Mouse (Mus musculus) brown adipose tissue, adult 24 weeks (tissue): Measurements from ENCODE around the gene Abi3bp. TPM values are rescaled to one million over a fixed set of nuclear protein-coding genes. Genes with fewer than 3 reads are reported as not detected.

Experiments
- H3K27ac ChIP-seq: fragments of 200-500 bp; replicated peaks from 2 replicates; pipeline ENCODE4 v1.5.1; 2012; ENCODE audit warnings: low read depth, mild to moderate bottlenecking, low read length
- H3K4me1 ChIP-seq: fragments of 200-500 bp; 2 replicates; pipeline ENCODE4 v1.6.1; 2012; ENCODE audit warnings: low read length, mixed read lengths; ENCODE audit not compliant: control insufficient read depth, insufficient read depth, insufficient read length
- H3K4me3 ChIP-seq: fragments of 200-500 bp; 2 replicates; pipeline ENCODE4 v1.5.1; 2012; ENCODE audit warnings: low read depth, mild to moderate bottlenecking, low read length, moderate library complexity; ENCODE audit not compliant: insufficient read depth
- polyA plus RNA-seq: library from polyadenylated mRNA; stranded (reverse); fragments of >200 nt; gene quantifications from 2 replicates; pipeline ENCODE4 v1.2.4, GENCODE M21; 2012; ENCODE audit not compliant: missing spikeins, insufficient read depth, insufficient read length

The Abi3bp gene
- polyA plus RNA-seq, 1 experiment, result 8.9 TPM

DNA sequence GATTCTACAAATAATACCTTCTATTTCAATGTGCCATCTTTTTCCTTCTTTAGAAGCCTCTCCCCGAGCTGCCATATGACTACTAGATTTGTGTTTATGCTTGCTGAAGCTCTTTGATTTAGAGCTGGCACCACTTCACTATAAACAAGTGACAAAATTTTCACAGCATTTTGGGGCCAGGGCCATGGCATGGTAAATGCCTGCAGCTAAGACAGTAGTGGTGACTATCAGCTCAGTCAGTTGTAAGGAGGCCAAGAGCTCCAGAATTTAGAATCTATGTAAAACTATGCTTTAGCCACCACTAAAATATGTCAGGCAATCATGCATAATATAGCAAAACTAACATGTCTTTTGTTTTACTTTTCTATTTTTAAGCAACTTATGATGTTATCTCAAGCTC is 124.7 kb downstream of the Abi3bp start:
- H3K4me1 ChIP-seq, result no peaks in the 10 kb centered on the region
- no peak overlapping the region for H3K27ac ChIP-seq
- no peak overlapping the region for H3K4me3 ChIP-seq

DNA sequence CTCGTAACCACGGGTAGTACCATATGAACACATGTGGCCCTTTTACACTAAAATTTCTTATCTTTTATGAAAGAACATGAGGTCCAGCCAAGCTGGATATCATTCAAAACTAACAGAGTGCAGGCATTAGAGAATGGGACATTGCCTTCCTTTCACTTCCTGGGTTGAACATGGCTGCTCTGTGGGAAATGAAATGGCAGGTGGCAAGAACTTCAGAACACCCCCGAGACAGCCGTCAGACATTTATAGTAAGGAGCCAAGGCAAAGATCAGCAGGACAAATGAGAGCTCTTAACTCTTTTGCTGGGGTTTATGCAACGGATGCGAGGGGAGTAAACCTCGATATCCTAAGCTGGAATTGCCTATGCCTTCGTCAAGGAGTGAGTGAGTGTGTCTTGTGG is 132.9 kb downstream of the Abi3bp start:
- H3K4me3 ChIP-seq, result no peak overlapping the region
- no peak overlapping the region for H3K27ac ChIP-seq
- H3K4me1 ChIP-seq, result peaks cover 2% of the 10 kb centered on the region; the same call in 1 of the 2 replicates

- no peak overlapping the region for H3K4me3 ChIP-seq
- H3K27ac ChIP-seq, result no peak overlapping the region
- H3K4me1 ChIP-seq, result peaks cover 2% of the 10 kb centered on the region; the same call in 1 of the 2 replicates
These were observed 133.6 kb downstream of the Abi3bp start for GRCm38 (mm10) chr16:56611096-56611867.

DNA sequence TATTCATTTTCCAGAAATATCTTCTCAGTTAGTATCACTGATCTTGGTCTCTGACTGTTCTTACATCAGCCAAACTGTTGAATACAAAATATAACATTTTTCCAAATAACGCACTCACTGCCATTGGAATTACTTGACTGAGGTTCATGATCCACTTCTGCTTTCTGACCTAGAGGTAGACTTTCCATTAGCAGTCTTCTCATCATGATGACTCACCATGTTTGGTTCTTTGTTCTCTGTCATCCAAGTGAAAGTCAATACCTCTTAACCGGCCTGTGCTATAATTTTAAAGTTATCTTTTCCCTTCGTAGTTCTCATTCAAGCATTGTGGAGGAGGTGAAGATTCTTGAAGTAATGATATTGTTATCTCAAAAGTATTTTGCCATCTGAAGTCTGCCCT is 160.9 kb downstream of the Abi3bp start:
- Histone ChIP-seq H3K27ac (no peak overlapping the region), H3K4me3 (no peak overlapping the region), H3K4me1 (no peaks in the 10 kb centered on the region)

- H3K27ac ChIP-seq, result no peak overlapping the region
- H3K4me3 ChIP-seq, result no peak overlapping the region
- no peaks in the 10 kb centered on the region for H3K4me1 ChIP-seq
These were observed 167.6 kb downstream of the Abi3bp start for GRCm38 (mm10) chr16:56645251-56645650.

GRCm38 (mm10) chr16:56646382-56647172 is 168.9 kb downstream of the Abi3bp start:
- no peak overlapping the region for H3K4me3 ChIP-seq
- no peak overlapping the region for H3K27ac ChIP-seq
- no peaks in the 10 kb centered on the region for H3K4me1 ChIP-seq

GRCm38 (mm10) chr16:56655193-56655910 is 177.7 kb downstream of the Abi3bp start:
- H3K4me1 ChIP-seq, result no peaks in the 10 kb centered on the region
- no peak overlapping the region for H3K4me3 ChIP-seq
- H3K27ac ChIP-seq, result no peak overlapping the region

- no peak overlapping the region for H3K27ac ChIP-seq
- no peaks in the 10 kb centered on the region for H3K4me1 ChIP-seq
- no peak overlapping the region for H3K4me3 ChIP-seq
These were observed 181.2 kb downstream of the Abi3bp start for GRCm38 (mm10) chr16:56658866-56659265.

DNA sequence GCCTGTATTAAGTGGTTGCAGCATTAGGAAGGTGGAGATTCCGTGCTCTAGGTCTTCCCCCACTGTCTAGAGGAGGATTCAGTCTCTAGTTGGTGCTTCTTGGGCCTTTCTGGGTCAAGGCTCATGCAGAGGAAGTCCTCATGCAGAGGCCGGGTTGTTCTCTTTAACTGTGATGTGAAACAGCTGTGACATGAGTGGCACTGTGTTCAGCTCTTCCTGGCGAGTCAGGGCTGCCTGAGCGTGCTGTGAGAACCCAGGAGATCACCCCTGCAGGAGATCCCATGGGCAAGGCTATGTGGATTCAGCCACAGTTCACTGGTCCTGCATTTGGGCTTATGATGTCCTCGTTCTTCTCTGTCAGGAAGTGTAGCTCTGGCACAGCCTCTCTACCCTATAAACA is 191.8 kb downstream of the Abi3bp start:
- Histone ChIP-seq H3K27ac (no peak overlapping the region), H3K4me1 (peaks cover 2% of the 10 kb centered on the region; the same call in 1 of the 2 replicates), H3K4me3 (no peak overlapping the region)

DNA sequence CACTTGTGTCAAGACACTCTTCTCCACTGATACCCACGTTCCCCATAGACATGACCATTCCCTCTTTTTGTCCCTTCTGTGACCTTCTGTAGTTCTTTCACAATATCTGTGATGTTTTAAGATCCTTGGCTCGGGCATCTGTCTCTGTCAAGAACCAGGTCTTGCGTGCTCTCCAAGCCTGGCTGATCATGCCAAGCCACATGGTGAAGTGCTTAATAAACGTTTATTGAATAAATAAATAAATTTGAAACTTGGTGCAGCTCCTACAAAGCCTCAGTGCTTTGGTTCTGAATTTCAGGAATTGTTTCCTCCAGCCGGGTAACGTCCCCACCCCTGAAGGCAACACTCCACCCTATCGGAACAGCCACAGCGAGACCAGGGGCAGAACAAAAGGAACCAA is 193.3 kb downstream of the Abi3bp start:
- Histone ChIP-seq H3K4me3 (no peak overlapping the region), H3K4me1 (peaks cover 2% of the 10 kb centered on the region; the same call in 1 of the 2 replicates), H3K27ac (no peak overlapping the region)

DNA sequence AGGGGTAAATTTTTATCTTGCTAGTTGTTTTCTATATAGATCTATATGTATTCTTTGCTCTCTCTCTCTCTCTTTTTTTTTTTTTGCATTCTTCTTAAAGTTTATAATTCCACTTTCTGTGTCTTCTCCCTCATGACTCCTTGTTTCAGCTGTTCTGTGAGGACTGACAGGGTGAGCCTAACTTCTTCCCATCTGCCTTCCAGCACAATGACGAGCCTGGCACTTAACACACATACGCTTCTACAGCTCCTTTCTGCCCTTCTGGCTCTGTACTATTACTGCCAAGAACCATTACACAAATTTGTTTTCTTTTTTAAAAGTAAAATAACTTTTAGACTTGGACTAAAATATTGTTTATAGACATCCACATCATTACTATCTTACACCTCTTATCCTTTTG is 195.7 kb downstream of the Abi3bp start:
- Histone ChIP-seq H3K4me1 (peaks cover 2% of the 10 kb centered on the region; the same call in 1 of the 2 replicates), H3K27ac (no peak overlapping the region), H3K4me3 (no peak overlapping the region)

GRCm38 (mm10) chr16:56677146-56677545 is 199.5 kb downstream of the Abi3bp start:
- H3K4me1 ChIP-seq, result no peaks in the 10 kb centered on the region
- H3K27ac ChIP-seq, result no peak overlapping the region
- H3K4me3 ChIP-seq, result no peak overlapping the region

DNA sequence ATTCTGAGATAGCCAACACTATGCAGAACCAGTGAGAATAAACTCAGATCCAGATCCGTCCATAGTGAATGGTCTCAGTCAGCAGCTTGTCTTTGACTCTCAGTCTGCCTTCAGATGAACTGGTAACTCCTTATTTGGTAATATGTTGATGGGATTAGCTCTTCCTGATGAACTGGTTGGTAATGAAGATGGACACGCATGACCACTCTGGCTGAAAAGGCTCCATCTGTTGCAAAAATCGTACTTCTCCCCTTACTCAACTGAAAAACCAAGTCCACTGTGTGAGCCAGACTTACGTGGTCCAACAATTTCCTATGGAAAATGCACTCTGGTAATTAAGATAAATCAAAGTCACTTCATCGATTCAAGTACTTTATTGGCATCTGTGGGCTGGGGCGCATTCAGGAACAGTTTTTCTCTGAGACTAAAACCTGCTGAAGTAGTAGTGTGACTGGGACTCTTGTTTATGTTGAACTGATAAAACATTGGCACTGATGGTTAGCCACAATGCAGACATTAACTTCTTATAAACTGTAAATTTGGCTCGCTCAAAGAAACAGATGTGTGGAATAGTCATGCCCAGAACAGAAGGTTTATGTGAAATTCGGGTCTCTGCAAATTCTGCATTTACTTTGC is 203.4 kb downstream of the Abi3bp start:
- Histone ChIP-seq H3K27ac (no peak overlapping the region), H3K4me3 (no peak overlapping the region), H3K4me1 (no peaks in the 10 kb centered on the region)

DNA sequence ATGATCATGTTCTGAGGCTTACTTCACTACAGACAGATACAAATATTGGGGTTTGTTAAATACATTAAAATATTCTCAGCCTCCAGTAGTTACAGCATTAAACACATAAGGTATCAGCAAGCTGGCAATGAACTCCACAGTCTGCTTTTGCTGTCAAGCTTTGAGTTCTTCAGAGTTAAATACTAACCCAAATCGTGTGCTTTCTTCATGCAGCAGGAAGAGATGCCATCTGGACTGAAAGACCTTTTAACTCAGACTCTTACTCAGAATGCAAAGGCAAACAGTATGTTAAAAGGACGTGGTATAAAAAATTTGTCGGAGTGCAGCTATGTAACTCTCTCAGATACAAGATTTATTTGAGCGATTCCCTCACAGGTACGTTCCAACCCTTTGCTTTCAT is 209.1 kb downstream of the Abi3bp start:
- no peak overlapping the region for H3K4me3 ChIP-seq

GRCm38 (mm10) chr16:56690715-56691114 is 213.0 kb downstream of the Abi3bp start:
- no peak overlapping the region for H3K4me3 ChIP-seq
- H3K27ac ChIP-seq, result no peak overlapping the region
- H3K4me1 ChIP-seq, result no peaks in the 10 kb centered on the region

More for the DNA sequence above, 209.1 kb downstream of the Abi3bp start:
- H3K27ac ChIP-seq, result no peak overlapping the region
- H3K4me1 ChIP-seq, result no peaks in the 10 kb centered on the region
